Mouse (Mus musculus) retina, postnatal 1 day (tissue): ENCODE results near the gene Sptb.
A peak's percentile ranks its signal among the peaks of the same experiment; 100 is the strongest.

Source experiments
- DNase-seq: peaks from one replicate; pipeline ENCODE4 v3.0.0-alpha.2; 2012

Gene Sptb

DNA sequence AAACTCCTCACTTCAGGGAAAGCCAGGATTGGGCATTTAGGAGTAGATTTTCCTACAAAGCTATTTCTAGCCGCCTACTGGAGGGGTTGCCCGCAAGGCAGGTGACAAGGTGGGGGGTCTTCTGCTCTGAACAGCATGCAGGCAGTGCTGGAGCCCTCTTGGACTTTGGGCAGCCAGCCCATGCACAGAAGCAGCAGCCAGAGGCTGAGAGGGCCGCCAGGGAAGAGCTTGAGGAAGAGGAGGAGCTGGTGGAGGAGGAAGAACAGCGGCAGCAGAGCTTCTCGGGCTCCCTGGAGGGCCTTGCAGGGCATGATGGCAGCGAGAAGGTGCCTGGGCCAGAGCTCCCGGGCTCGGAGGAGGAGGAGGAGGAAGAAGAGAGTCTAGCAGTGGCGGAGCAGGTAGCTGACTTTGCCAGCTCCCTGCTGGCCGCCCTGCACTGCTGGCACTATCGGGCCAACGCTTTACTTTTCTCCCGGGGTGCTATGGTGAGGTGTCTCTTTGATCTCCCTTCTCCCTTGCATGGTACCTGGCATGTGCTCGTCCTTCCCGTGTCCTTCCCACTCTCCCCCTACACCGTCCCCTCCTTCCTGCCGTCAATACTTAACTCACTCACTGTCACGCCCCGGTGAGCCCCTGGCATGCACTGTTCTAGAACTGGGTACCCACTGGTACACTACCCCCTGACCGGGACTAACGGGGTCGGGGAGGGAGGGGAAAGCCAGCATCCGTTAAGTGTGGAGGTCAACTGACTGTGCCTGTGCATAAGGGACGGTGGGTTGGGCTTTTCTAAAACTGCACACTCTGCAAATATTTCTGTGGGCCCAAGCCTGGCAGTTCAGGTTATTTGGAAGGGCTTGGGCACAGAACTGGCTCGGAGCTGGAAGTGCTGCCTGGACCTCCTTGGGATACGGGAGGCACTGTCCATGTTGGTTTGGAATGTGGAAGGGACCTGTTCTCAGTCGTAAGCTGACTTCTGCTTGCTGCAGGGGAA lies 137.8 kb downstream of the Sptb start:
- no peak for DNase-seq

DNA sequence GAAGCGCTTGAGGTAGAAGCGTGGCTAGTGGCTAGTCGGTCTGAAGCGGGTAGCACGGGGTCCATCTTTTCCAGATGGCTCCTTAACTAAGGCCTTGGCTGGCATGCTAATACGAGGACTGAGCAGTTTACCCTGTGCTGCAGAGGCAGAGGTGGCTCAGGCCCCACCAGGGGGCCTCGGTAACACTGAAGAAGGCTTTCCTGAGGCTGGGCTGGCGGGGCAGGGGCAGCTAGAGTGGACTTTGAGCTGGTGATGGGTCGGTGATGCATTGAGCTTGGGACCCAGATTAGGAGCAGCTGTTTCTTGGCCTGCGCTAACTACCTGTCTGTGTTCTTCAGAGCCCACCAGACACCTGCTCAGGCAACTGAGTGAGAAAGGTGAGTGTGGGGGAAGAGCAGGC lies 139.1 kb downstream of the Sptb start:
- no peak for DNase-seq

DNA sequence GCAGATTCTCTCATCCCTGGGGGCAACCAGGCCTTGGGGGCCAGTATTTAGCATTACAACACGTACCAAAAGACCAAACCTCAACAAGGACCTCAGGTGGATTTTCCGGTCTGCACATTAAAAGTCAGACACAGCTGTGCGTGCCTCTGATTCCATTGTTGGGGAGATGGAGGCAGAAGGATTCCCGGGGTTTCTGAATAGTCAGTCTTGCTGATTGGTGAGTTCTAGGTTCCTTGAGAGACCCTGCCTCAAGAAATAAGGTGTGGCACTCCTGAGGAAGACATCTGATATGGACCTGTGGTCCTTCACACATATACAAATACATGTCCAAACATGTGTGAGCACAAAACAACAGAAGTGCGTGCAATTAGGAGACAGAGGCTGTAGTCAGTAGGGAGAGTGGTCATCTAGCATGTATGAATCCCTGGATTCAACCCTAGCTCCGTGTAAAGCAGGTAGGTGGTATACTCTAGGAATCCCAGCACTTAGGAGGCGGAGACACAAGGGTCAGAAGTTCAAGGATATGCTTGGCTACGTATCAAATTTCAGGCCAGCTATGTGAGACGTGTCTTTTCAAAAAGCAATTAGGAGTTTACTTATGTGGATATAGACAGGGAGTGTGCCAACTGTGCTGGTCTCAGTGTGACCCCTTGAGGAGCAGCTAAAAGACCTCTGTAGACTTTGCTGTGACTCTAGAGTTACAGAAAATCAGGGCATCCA lies 140.0 kb downstream of the Sptb start:
- DNase-seq: no peak

DNA sequence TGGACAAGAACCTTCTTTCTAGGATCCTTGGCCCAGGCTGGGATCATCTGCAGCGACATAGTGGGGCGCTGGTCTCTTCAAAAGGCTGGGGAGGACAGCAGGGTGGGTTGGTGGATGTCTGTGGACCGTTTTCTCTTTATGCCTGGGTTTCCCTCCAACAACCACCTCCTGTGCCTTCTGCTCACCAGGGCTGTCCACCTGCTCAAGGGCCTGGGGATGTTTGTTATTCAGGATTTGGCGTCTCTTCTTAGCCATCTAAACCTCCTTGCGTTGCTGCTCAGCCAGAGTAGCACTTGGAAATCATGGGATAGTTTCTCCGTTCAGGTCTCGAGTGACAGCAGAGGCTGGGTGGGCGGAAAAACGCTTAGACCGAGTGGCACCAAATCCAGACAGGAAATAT lies 144.1 kb downstream of the Sptb start:
- DNase-seq: no peak

DNA sequence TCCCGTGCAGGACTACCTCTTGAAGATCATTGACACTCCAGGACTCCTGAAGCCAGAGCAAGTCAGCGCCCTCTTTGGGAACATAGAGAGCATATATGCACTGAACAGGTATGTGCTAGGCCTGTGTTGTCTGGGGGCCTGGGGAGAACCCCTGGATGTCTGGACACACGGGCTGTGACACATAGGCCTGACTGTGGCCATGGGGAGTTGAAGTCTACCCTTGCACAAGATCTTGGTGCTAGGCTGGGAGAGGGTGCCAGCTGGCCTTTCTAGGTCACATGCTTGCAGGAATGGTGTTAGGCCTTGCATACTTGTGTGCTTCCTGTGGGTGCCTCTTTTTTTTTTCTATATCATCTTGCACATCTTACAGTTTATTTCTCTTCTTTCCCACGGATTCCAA lies 148.2 kb downstream of the Sptb start:
- DNase-seq: no peak

DNA sequence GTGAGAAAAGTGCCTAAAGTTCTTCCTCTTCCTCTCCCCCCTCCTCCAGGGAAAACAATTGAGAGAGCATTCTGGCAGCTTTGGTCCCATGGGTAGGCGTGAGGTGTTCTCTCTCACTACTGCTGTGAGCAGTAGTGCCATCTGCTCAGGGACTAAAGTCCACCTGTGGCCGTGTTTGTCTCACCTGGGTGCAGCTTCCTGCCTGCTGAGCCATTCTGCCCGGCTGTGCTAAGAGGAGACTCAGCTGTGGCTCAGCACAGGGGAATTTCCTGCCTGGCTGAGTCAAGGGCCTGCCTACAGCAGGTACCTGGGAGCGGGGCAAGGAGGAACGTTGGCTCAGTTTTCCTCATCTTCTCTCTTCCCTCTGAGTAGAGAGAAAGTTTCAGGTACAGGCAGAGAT lies 152.1 kb downstream of the Sptb start:
- DNase-seq: no peak

DNA sequence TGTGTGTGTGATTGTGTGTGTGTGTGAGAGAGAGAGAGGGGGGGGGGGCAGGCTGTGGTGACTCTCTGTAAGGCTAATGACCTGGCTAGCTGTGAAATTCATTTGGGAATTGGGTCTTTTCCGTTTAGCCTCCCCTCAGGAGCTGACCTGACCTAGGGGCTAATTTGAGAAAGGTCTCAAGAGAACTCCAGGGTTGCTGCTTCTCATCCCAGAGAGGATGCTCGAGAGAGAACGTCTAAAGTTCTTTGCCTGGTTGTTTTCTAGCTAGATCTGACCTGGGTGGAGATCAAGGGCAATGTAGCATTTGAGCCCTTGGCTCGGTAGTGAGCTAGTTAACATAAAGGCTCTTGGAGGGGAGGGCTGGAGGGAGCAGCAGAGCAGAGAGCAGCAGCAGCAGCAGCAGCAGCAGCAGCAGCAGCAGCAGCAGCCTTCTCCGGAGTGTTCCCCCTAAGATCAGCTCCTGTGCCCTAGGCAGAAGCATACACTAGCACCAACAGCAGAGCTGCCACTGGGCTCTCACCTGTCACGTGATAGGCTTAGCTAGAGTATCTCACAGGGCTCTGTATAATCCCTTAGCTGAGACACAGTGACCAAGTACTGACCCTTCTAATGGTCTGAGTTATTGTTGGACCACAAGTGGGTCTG lies 153.5 kb downstream of the Sptb start:
- peak; percentile 83 for DNase-seq

DNA sequence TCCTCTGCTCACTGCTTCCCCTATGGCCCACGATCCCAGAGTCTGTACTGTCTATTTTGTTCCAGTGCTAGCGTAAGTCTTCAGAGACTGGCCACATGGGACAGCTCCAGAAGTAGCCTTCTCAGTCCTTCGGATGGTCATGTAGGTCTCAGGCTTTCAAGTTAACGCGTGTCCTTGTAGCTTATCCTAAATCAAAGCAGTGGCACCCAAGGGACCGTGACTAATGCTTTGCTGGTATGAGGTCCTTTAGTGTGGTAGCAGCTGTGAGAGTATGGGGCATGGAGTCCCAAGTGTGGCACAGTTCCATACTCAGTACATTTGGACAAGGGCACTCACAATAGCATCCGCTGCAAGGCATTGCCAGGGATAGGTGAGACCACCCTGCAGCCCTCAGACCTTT lies 154.2 kb downstream of the Sptb start:
- DNase-seq: peak; percentile 43

DNA sequence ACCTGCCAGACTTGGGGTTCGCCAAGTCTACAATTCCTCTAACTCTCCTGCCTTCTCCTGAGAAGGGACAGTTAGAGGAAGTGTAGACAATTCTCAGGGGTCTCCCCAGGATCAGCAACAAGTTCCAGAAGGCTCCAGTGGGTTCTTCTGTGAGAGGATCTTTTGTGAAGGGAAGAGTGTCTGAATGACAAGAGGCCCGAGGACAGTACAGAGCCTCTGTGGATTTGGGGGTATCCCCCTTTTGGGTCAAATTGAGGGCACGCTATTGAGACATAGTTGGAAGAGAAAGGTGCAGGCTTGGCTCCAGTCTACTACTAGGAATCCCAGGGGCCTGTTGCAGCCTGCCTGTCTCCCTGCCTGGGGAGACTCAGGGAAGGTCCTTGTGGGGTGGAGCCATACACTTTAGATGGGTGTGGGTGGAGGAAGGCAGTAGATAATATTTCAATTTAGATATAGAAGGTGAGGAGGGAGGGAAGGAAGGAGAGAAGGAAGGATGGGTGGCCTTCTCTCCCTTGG lies 155.4 kb downstream of the Sptb start:
- no peak for DNase-seq

DNA sequence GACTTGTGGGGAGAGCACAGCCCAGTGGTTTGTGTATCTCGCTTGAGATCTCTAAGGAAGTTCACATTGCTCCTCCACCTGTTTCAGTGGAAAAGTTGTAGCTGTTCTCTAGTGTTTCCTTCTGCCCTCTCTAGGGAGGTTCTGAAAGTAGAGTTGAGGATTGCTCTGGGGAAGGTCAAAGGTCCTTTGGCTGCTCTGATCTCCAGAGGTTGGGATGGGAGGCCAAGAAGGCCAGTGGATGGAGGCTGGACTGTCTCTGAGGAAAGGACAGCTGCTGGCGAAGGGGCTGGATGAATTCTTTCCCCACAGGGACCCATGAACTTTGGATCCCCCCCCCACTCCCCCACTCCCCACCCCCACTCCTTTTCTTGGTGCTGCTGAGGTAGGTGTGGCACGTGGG lies 156.0 kb downstream of the Sptb start:
- DNase-seq: no peak

DNA sequence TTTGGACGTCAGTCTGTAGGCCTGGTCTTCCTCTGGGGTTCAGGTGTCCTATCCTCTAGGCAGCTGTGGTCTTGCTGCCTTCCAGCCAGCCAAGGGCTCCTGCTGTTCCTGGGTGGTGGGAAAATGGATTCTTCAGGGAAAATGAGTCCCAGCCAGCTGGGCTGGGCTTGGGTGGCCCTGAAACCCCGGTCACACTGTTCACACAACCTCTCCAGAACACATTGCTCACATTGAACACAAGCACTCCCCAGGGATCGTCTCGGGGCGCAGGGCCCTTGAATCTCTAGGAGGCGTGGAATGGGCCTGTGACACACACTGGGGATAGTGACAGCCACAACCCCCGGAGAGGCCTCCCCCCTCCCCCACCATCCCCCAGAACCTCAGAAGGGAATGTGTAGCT lies 156.4 kb downstream of the Sptb start:
- no peak for DNase-seq

DNA sequence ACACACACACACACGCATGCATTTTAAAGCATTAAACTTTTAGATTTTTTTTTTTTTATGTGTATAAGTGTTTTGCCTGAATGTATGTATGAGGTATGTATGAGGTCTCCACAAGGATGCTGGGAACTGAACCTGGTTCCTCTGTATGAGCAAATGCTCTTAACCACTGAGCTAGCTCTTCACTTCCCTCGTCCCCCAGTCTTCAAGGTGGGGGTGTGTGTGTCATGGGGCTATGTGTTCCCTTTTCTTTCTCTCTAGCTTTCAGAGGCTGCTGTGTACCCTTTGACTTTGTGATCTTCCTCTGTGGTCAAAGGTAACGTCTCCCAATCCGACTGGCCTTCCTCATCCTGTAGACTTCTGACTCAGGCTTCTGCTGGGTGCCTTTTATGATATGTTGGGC lies 157.4 kb downstream of the Sptb start:
- no peak for DNase-seq

DNA sequence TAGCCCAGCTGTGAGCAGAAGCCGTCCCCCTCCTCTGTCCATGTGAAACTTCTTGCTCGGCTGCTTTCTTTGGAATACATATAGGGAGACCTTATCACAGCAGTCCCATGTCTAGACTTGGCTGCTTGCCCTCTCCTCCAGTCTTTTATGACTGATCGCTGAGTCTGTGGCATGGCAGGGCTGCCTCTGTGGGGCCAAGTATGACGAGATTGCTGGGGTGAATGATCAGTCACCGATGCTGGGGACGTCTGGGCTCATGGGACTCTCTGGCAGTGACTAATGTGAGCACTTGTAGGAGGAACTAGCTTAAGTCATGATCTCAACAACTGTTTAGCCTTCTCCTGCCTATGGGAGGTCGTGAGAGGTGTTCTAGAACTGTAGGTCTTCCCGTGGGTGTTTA lies 158.0 kb downstream of the Sptb start:
- no peak for DNase-seq

DNA sequence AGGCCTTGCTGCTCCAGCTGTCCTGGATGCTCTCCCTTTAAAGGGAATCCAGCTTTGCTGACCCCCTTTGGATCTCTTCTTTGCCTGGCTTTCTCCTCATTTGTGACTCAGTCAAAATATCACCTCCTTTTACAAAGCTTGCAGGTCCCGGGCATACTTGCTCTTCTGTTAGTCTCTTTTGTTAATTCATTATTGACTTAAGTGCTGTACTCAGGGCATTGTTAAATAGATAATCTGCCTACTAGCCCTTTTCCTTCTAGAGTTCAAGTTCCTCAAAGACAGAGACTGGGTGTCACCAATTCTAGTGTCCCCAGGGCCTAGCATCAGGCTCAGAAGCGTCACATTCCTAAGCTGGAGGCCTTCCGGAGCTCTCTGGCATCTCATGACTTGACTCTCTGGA lies 161.1 kb downstream of the Sptb start:
- DNase-seq: no peak

DNA sequence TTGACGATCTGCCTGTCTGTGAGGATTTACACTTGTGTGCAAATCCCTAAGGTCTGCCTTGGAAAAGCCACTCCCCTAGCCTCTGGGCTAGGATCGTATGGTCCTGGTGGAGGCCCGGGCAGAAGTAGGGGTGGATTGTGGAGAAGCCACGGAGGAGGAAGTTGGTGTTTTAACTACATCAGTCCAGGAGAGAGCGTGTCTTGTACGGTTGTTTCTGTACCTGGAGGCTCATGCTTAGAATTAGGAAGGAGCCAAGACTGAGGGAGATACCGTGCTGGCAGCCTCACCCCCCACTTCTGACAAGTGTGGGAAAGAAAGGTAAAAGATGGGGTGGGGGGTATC lies 162.3 kb downstream of the Sptb start:
- DNase-seq: no peak

DNA sequence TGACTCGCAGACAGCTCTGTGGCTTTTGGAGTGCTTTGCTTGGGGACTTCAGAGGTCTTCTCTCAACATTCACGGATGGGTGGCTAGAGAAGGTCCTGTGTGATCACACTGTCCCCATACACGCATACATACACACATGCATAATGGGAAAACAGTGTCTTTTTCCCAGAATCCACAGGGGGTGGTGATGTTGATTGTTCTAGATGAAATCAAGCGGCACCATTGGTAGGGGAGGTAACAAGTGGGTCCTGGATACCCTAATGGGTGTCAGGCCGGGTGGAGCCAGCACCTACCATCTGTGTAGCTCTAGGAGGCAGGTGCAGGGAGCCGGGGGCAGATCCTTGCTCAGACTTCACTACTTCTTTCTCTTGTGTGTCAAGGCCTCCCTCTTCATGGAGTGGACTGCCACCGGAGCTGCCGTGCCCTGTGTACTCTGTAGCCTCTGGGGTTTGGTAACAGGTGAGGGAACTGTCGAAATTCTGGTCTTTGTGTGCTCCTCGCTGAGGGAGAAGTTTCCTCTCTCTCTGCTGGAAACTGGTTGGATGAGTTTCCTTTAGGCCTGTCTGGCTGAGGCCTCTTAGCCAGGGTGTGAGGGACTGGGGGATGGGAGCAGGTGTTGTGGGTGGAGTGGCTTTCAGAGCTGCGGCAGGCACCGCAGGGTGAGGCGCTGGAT lies 162.8 kb downstream of the Sptb start:
- peak; percentile 65 for DNase-seq

DNA sequence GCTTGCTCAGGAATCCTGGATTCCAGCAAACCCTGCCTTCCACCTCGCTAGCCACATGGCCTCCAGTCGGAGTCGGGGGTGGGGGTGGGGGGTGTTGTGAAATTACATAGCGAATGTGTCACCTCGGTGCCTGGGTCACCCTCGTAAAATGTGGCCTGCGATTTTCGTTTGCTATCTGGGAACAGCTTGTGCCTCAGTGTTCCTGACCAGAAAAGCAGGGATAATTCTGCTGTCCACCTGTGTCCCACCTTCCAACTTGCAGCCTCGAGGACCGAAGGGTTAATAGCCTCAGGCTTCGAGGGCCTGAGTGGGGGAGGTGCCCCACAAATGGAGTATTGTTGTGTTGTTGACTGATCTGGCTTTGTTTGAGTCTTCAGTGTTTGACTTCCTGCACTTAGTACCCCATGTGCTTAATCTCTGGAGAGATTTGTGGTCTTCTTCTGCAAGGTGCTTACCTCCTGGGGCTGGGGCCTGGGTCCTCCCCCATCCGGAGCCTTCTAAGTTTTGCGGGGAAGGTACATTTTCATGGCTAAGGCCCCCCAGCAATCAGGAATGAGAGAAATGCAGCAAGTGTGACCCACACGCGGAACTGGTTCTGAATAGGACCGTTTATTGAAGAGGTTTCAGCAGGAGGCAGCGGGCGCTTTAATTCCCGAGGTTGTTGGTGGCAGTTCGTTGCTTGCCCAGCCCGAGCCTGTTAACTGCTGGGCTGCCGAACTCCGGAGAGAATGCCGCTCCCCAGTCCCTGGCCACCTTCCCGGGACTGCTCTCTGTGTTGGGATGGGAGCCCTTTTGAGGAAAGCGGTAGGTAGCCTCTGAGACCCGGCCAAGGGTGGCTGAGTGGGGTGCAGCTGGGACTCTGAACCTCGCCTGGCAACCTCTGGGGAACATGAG lies 163.7 kb downstream of the Sptb start:
- peak; percentile 50 for DNase-seq

DNA sequence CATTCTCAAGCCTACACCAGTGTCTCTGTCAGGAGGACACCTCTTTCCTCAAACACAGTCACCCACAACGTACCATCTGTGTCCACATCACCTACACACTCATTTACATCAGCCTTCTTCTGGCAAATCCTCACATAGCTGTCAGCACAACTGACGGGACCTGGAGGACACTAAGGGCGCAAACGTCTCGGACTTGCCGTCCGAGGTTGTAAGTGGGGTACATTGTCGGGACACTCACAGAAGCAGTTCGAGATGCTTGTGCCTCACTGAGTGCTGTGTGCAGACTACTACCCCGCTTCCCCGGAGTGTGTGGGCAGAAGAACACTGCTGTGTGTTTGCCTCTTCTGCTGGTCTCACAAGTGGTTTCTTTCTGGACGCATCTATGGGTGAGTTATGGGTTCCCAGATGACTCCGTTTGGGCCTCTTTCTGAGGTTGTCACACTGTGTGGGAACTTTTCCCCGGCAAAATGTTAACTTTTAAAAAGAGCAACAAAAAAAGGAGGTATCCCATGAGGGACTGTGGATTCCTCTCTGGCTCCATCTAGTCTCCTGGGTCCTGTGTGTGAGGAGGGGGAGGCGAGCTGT lies 164.5 kb downstream of the Sptb start:
- DNase-seq: no peak

DNA sequence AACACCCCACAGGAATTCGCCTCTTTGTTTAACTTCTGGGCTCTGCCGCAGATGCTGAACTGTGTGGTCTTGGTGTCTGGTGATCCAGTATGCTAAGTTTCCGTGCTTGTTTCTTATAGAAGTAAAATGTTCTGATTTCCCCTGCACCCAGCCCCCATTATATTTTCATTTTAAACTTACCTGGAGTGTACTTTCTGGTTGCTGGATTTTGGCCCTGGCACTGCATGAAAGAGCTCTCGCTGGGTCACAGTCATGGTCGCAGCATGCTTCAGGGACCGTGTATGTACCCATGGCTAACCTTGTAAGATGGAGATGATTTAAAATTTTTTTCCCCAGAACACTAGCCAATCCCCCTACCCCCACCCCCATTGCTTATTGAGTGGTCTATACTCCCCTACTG lies 168.5 kb downstream of the Sptb start:
- DNase-seq: no peak

DNA sequence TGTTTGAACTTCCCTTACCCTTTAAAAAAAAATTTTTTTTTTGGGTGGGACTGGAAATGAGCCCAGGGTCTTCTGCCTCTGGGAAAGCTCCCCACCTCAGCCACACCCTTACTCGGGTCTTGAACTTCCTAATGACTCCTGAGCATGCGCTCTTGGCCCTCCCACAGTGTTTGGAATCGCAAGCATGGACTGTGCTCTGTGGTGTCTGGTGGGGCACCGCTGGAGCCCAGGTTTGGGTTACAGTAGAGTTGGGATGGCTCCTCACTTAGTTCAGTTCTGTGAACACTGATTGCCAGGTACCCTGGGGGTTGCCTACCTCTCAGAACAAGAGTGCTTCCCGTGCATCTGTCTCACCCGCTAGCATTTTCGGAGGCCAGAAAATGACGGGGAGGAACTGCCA lies 168.9 kb downstream of the Sptb start:
- DNase-seq: no peak

DNA sequence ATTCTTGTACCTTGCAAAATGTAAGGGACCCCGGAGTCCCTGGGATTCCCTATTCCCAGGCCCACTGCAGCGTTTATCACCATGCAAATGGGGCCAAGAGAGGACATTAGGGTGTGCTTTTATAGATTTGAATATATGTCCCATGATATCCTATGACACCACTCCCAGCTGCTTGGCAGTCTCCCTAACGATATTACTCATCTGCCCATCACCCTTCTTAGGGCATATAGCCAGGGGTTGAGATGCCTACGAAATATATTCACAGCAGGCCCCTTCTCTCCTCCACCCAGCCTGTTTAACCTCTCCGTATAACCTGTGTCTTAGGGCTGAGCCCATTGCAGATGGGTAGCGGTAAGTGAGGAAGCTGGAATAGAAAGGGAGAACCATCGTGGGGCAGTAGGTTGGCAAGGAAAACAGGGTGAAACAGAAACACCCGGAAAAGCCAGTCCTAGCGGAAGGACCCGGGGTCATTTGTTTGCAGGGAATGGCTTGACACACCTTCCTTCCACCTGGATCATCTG lies 169.6 kb downstream of the Sptb start:
- no peak for DNase-seq
